Mouse (Mus musculus) spleen, postnatal 4 days (tissue): ENCODE measurements around the gene Fam84a.

ENCODE experiments used
- DNase-seq, 2 experiments: peaks; one replicate each; pipeline ENCODE4 v3.0.0; 2022; ENCODE audit warnings: low spot score in 2 of 2

Gene Fam84a

DNA sequence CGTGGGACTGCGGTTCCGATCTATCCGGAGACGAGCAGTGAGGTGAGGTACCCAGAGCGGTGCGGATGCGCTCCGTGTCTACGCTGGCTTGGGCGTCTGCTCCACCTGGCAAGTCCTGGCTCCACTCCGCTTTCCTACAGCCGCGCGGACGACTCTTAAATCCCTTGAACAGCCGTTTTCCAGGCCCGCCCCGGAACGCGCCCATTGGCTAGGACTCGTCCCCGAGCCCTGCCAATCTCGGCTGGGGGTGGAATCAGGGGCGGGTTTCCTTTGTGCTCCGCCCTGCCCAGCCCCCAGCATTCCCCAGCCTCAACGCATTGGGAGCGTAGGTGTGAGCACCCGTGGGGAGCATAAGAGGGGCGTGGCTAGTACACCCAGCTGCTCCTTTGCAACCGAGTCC is at the start of gene Fam84a:
Gene Fam84a (minus strand): TSS at position 134 of the 400 bp plus-strand sequence.
- peak; percentile 17 to 63 for DNase-seq

- DNase-seq = no peak
Measured at GRCm38 (mm10) chr12:14195479-14195878, 43.6 kb upstream of the Fam84a start.

GRCm38 (mm10) chr12:14186689-14187195 is 34.9 kb upstream of the Fam84a start:
- DNase-seq = no peak

DNA sequence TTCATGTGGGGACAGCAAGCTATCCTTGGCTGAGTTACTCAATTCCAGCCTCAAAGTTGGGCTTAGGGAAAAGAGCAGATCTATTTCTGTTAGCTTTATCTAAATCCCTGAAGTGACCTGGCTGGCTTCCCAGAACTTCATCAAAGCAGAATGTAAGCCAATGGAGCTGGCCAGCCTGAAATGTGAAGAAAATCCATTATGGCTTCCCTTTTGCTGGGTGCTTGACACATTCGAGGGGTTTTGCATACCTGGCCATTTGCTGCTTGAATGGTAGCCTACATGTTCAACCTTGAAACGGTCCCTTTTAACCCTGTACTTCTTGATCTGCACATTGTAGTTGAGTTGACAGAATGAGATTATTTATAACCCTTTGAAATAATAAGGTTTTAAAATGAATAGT is 13.9 kb upstream of the Fam84a start:
- DNase-seq = no peak

- no peak for DNase-seq
Measured at GRCm38 (mm10) chr12:14164936-14165335, 13.1 kb upstream of the Fam84a start.

DNA sequence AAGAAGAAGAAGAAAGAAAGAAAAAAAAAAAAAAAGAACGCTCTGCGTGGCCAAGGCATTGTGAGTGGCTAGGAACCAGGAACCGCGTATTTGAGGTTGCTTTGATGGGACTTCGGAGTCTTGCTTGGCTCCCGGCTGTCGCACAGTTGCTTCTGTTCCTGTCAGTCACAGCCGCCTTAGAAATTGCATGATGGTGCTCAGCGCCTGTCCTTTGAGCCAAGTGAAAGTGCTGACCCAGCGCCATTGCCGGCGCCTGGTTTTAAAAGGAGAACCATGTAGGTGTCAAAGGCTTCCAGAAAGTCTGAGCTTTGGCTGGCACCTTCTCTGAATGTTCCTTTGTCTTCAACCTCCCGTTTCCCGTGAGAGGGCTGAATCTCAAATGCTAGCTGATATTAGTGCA is 572 bp upstream of the Fam84a start:
- no peak for DNase-seq

DNA sequence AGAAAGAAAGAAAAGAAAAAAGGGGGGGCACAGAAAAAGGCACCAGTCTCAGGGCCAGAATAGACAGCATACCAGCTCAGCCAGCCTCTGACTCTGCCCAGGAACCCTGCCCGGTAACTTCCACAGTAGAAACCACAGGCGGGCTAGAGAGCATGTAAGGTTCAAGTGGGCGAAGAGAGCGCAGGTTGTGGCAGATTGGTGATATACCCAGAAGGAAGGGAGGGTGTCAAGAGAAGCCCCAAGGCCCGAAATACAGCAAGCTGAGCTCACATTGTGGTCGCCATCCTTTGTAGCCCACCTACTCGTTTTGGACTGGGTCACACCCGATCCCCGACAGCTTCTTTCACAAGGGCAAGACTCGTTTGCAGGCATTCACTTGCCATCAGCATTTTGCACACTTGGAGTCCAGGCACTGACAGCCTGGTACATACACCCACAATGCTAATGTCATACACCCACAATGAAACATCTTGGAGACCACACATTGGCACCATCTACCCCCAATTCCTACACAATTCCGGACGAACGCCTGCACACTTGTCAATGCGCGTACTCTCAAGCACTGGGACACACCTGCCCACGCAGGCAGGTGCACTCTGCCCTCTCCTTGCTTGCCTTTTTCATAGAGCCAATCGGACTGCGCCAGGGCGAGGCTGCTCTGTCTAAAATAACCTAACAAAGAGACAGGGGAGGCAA is 770 bp downstream of the Fam84a start:
- no peak for DNase-seq

DNA sequence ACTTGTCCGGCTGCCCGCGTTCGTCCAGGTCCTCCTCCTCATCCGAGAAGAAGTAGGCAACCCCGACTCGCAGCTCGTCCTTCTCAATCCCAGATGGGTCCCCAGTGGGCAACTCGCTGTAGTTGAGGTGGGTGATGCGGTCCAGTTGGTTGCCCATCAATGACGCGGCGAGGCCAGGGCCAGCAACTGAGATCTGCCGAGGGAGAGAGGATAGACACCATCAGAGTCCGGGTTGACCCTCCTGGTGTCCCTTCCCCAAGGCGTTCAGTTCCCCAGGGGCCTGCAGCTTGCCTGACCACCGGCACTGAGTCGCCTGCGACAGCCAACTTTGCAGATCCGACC is 1.3 kb downstream of the Fam84a start:
- DNase-seq = peak in 1 of 2 experiments; percentile 57

DNA sequence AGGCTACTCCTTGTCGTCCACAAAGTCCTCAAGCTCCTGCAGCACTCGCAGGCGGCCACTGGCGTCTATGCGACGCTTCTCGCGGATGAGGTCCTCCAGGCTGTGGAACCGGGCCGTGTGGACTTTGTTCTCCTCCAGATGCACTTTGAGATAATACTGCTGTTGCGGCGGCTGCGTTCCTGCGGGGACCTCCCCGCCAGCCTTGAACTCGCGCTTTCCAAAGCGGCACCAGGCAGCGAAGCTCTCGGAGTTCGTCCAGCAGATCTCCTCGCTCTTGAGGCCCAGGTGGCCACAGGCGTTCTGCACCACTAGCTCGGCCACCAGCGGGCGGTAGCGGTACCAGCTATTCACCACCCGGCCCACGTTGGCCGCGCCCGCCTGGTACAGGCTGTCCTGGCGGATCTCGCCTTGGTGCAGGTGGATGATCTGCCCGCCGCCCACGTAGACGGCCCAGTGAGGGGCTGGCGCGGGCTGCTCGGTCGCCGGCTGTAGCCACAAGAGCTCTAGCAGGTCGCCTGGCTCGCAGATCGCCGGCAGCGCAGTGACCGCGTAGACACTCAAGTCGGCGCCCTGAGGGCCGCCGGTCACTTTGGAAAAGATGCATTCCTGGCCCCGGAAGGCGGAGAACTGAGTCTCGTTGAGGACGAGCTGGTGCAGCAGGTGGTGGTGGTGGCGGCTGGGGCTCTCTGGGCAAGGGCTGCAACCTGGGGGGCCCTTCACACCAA is 1.8 kb downstream of the Fam84a start:
- DNase-seq = peak in 1 of 2 experiments; percentile 60

DNA sequence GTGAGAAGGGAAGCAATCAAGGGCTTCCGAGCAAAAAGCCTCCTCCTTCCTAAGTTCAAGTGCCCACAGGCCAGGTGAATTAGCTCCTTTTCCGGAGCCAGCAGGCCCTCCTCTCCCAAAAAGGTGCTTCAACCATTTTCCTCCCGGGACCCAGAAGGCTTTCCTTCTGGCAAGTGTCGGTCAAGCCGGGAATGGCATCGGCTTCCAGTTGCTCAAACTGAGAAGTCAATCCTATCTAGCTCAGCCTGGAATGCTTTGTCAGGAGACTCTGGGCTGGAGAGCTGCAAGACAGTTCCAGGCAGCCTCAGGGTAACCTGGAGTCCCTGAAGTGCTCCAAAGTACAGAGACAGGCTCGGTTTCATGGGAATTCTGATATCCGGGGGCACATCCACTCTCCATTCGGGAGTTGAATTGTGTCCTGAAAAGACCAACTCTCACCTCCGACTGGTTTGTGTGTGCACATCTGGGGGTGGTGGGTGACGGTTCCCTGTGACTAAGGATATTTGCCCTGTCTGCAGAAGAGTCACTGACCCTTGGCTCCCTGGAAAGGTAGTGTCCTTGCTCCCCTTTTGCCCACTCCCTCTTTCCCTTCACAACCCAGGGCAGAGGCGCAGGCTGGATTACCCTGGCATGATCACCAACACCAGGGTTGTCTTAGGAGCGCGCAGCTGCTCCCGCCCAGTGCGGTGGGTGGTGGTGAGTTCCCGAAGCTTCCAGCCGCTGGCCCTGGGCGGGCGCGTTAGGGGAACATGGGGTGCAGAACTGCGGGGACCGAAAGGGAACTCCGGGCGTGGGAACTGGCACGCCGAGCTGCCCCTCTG is 2.6 kb downstream of the Fam84a start:
- DNase-seq = peak in 1 of 2 experiments; percentile 60

DNA sequence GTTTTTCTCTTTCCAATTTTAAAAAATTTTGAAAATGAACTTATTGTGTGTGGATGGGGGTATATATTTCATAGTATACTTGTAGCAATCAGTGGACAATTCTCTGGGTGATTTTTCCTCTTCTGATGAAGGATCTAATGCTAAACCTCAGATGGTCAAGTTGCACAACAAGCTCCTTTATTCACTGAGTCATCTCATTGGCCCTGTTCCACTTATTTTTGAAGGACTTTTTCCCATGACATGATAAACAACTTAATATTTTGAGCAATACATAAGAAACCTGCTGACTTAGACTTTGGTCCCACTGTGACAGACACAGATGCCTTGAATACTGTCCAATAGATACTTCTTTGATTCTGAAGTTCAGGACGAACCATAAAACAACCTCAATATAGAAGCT is 14.8 kb downstream of the Fam84a start:
- no peak for DNase-seq

DNA sequence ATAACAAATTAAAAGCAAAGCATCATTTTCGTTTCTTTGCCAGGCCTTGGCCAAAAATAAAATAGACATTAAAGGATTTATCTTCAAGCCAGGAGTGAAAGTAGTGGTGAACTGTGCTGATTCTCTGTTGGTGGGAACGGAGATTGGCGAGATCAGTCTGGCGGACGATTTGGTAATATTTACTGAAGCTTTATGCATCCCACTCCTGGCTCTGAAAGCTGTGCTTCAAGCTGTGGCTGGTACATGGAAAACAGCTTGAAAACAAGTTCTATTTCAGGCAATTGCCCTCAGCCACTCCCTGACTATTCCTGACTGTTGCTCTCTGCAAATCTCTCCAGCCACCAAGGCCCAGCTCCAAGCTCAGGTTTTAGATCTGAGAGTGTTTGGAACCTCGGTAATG is 37.1 kb downstream of the Fam84a start:
- DNase-seq = no peak

DNA sequence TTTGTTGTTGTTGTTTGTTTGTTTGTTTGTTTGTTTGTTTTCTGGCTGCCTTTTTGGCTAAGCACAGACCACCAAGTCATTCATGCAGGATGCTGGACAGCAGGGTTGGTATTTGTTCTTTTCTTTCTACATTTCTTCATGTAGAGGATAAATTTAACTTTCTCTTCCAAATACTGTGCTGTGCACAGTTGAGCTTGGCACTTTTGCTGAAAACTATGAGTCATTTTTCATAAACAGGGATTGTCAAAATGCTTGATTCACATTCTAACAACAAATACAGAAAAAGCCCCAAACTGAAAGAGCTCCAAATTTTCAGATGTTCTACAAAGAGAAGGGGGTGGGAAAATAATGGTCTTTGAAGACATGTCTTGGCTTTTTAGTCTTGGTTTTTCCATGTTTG is 54.9 kb downstream of the Fam84a start:
- no peak for DNase-seq
